Mouse (Mus musculus): ENCODE data around the gene Prdm10. TPM values are rescaled to one million over a fixed set of nuclear protein-coding genes. Genes with fewer than 3 reads are reported as not detected.

Gene Prdm10
- total RNA-seq, 2 experiments from 2014 or later = 17.3 to 17.6 TPM

GRCm38 (mm10) chr9:31296293-31296692 lies 16.0 kb downstream of the Prdm10 start:
- intact Hi-C loops (cut with DNase I) = no loop called here
- no peak for DNase-seq (ENCODE audit: extremely low spot score in 1 of 2, low spot score in 2 of 2)

GRCm38 (mm10) chr9:31298751-31299150 lies 18.4 kb downstream of the Prdm10 start:
- no peak for DNase-seq (ENCODE audit: extremely low spot score in 1 of 2, low spot score in 2 of 2)
- intact Hi-C loops (cut with DNase I) = no loop called here

- DNase-seq (ENCODE audit: extremely low spot score in 1 of 2, low spot score in 2 of 2) = no peak
- intact Hi-C loops (cut with DNase I) = no loop called here
Measured at GRCm38 (mm10) chr9:31300525-31300924, 20.2 kb downstream of the Prdm10 start.

GRCm38 (mm10) chr9:31301107-31301506 lies 20.8 kb downstream of the Prdm10 start:
- DNase-seq (ENCODE audit: extremely low spot score in 1 of 2, low spot score in 2 of 2) = no peak
- intact Hi-C loops (cut with DNase I) = no loop called here

- intact Hi-C loops (cut with DNase I) = no loop called here
- DNase-seq (ENCODE audit: extremely low spot score in 1 of 2, low spot score in 2 of 2) = no peak
Measured at GRCm38 (mm10) chr9:31301526-31302311, 21.4 kb downstream of the Prdm10 start.

- DNase-seq (ENCODE audit: extremely low spot score in 1 of 2, low spot score in 2 of 2) = no peak
- intact Hi-C loops (cut with DNase I) = no loop called here
Measured at GRCm38 (mm10) chr9:31304358-31304757, 24.0 kb downstream of the Prdm10 start.

- no peak for DNase-seq (ENCODE audit: extremely low spot score in 1 of 2, low spot score in 2 of 2)
- intact Hi-C loops (cut with DNase I) = no loop called here
Measured at GRCm38 (mm10) chr9:31305117-31305516, 24.8 kb downstream of the Prdm10 start.

- intact Hi-C loops (cut with DNase I) = no loop called here
- no peak for DNase-seq (ENCODE audit: extremely low spot score in 1 of 2, low spot score in 2 of 2)
Measured at GRCm38 (mm10) chr9:31305807-31306206, 25.5 kb downstream of the Prdm10 start.

- no peak for DNase-seq (ENCODE audit: extremely low spot score in 1 of 2, low spot score in 2 of 2)
- intact Hi-C loops (cut with DNase I) = no loop called here
Measured at GRCm38 (mm10) chr9:31307232-31307631, 26.9 kb downstream of the Prdm10 start.

- no peak for DNase-seq (ENCODE audit: extremely low spot score in 1 of 2, low spot score in 2 of 2)
- intact Hi-C loops (cut with DNase I) = no loop called here
Measured at GRCm38 (mm10) chr9:31309041-31309440, 28.7 kb downstream of the Prdm10 start.

GRCm38 (mm10) chr9:31310662-31311061 lies 30.3 kb downstream of the Prdm10 start:
- intact Hi-C loops (cut with DNase I) = no loop called here
- no peak for DNase-seq (ENCODE audit: extremely low spot score in 1 of 2, low spot score in 2 of 2)

- intact Hi-C loops (cut with DNase I) = no loop called here
- no peak for DNase-seq (ENCODE audit: extremely low spot score in 1 of 2, low spot score in 2 of 2)
Measured at GRCm38 (mm10) chr9:31313876-31314275, 33.5 kb downstream of the Prdm10 start.

GRCm38 (mm10) chr9:31315983-31316382 lies 35.6 kb downstream of the Prdm10 start:
- peak in 1 of 2 experiments; percentile 44 for DNase-seq (ENCODE audit: extremely low spot score in 1 of 2, low spot score in 2 of 2)

GRCm38 (mm10) chr9:31318956-31319355 lies 38.6 kb downstream of the Prdm10 start:
- no peak for DNase-seq (ENCODE audit: extremely low spot score in 1 of 2, low spot score in 2 of 2)
- intact Hi-C loops (cut with DNase I) = no loop called here

More at GRCm38 (mm10) chr9:31315983-31316382, 35.6 kb downstream of the Prdm10 start:
- intact Hi-C loops (cut with DNase I) = no loop called here

- intact Hi-C loops (cut with DNase I) = no loop called here
- no peak for DNase-seq (ENCODE audit: extremely low spot score in 1 of 2, low spot score in 2 of 2)
Measured at GRCm38 (mm10) chr9:31320734-31321133, 40.4 kb downstream of the Prdm10 start.

GRCm38 (mm10) chr9:31321526-31321925 lies 41.2 kb downstream of the Prdm10 start:
- intact Hi-C loops (cut with DNase I) = no loop called here
- no peak for DNase-seq (ENCODE audit: extremely low spot score in 1 of 2, low spot score in 2 of 2)

GRCm38 (mm10) chr9:31322090-31322489 lies 41.8 kb downstream of the Prdm10 start:
- intact Hi-C loops (cut with DNase I) = no loop called here
- DNase-seq (ENCODE audit: extremely low spot score in 1 of 2, low spot score in 2 of 2) = no peak

- intact Hi-C loops (cut with DNase I) = no loop called here
- DNase-seq (ENCODE audit: extremely low spot score in 1 of 2, low spot score in 2 of 2) = no peak
Measured at GRCm38 (mm10) chr9:31330816-31331215, 50.5 kb downstream of the Prdm10 start.

GRCm38 (mm10) chr9:31331246-31331645 lies 50.9 kb downstream of the Prdm10 start:
- intact Hi-C loops (cut with DNase I) = no loop called here
- DNase-seq (ENCODE audit: extremely low spot score in 1 of 2, low spot score in 2 of 2) = peak; percentile 23 to 38

GRCm38 (mm10) chr9:31331906-31332305 lies 51.6 kb downstream of the Prdm10 start:
- DNase-seq (ENCODE audit: extremely low spot score in 1 of 2, low spot score in 2 of 2) = no peak
- intact Hi-C loops (cut with DNase I) = no loop called here

- intact Hi-C loops (cut with DNase I) = no loop called here
- DNase-seq (ENCODE audit: extremely low spot score in 1 of 2, low spot score in 2 of 2) = no peak
Measured at GRCm38 (mm10) chr9:31332826-31333225, 52.5 kb downstream of the Prdm10 start.

All from left cerebral cortex, postnatal 10 days (tissue).